Mouse (Mus musculus) cerebral cortex, adult 2 months (tissue): ENCODE data around the gene Fam20a.

Source experiments
- WGBS: fragments of 180-500 bp; shearing (Covaris S2); methylation state at CpG from one replicate; pipeline ENCODE4 v1.1.7; 2018; 5-methylcytosine and 5-hydroxymethylcytosine counted together

The Fam20a gene

GRCm38 (mm10) chr11:109721781-109722446 lies at the start of gene Fam20a:
Fam20a (minus strand) TSS chr11:109722279.
- WGBS: under 1% methylated on average over 31 of the region's 31 CpGs

GRCm38 (mm10) chr11:109771381-109771780 lies 49.3 kb upstream of the Fam20a start:
- 79% methylated on average over 1 of the region's 1 CpGs for WGBS

GRCm38 (mm10) chr11:109770185-109770584 lies 48.1 kb upstream of the Fam20a start:
- 77% methylated on average over 14 of the region's 14 CpGs for WGBS

DNA sequence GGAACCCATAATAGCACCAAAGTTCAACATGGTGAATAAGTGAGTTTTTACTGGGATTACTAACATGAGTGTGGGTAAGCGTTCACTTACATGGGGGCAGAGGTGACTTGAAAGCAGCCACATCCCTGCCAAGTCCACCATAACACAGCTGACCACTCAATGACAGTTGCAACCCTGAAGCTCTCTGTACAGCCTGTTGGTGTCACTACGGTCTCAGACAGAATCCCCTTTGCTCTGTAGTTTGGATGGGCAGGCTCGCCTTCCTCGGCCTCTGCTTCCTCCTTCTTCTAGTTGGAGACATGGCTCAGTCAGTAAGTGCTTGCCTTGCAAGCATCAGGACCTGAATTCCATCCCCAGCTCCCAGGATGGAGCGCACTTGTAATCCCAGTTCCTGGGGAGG lies 47.0 kb upstream of the Fam20a start:
- 81% methylated on average over 5 of the region's 5 CpGs for WGBS

DNA sequence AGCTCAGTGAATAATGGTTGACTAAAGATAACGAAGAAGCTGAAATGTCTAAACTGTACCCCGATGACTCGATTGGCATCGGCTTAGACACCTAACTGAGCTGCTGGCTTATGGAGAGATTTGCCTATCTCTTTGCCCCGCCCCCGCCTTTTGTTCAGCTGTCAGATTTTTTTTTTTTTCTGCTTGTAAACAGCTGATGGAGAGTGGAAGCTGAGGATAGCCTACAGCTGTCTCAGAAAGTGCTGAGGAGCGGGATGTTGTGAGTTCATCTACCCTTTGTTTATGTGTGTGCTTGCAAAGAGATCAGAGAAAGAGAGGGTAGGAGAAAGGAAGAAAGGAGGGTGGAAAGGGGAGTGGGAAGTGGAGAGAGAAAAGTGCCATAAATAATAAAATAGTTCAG lies 38.0 kb upstream of the Fam20a start:
- 88% methylated on average over 7 of the region's 7 CpGs for WGBS

- WGBS: 94% methylated on average over 2 of the region's 2 CpGs
These were observed 36.6 kb upstream of the Fam20a start for GRCm38 (mm10) chr11:109758616-109759215.

DNA sequence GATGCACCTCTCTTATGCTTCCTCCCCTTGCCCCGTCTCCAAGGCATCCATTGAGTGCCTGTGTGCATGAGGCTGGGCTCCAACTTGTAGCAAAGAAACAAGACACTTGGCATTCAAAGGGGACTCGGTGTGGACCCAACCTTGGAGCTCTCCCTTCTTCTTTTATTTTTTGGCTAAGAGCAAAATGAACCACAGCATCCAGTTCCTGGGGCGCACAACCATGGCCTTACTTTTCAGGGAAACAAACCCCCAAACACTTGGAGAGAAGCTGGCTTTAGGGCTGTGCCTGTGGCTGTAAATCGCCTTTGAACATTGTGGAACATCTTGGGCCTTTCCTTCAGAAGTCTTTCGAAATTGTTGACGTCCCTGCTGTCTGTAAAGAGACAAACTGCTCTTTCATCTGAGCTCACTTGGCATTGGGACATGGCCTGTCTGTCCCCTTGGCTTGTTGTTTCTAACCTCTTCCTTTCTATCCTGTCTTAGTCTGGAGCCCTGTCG lies 32.1 kb upstream of the Fam20a start:
- WGBS: 74% methylated on average over 7 of the region's 7 CpGs

DNA sequence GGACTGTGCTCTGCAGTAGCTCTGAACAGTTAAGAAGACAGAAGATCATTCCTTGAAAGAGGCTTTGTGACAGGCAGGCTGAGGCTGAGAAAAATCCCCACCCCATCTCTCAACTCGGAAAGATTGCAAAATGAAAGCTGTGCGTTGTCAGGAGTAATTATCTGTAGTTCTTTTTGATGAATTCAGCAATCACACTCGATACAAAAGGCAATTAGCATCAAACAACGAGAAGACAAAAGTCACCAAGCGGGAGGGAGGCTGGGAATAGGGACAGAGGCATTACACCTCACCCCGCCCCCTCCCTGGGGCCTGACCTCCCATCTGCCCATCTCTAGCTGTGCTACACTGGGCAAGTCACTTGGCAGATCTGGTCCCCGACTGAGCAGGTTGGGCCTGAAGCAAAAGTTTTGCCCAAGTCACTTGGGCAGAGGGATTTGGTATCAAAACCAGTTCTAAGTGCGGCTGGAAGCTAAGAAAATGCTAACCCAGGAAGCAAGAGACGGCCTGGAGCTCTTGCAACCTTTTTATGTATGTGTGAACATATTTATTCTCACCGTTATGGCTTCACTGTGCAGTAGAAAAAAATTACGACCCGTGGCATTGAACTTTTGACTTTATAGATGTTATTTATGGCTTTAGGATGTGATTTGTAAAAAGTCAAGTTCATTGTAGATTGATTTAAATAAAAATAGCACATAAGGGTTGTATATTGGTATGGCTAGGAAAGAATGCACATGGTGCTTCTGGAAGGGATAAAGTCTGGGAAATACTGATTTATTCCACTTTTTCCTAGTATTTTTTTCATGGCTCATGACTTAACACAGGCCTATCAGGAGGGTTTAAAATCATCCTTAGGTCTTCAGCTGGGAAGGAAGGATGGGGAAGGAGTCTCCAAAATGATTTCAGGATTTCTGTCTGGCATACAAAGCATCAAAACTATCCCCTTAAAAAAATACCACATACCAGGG lies 29.8 kb upstream of the Fam20a start:
- WGBS: 68% methylated on average over 12 of the region's 12 CpGs

DNA sequence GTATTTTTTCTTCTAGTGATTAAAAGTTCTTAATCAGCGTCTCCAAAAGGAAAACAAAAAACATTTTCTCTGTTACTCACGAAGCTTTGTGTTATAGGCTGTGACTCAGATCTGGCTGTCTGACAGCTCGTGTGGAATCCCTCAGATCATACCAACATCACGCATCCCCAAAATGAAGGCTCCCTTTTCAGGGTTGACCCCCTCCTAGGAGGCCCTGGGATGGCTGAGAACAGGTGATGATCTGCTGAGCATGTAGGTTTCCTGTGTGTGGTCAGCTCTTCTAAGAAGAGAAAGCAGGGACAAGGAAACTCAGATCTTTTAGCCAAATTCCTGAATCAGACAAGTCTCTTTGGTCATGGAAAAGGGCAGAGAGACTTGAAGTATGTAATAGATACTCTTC lies 23.1 kb upstream of the Fam20a start:
- WGBS: 71% methylated on average over 4 of the region's 4 CpGs

- WGBS: 86% methylated on average over 3 of the region's 3 CpGs
These were observed 15.9 kb upstream of the Fam20a start for GRCm38 (mm10) chr11:109737967-109738366.

GRCm38 (mm10) chr11:109736406-109736805 lies 14.3 kb upstream of the Fam20a start:
- 88% methylated on average over 3 of the region's 3 CpGs for WGBS

DNA sequence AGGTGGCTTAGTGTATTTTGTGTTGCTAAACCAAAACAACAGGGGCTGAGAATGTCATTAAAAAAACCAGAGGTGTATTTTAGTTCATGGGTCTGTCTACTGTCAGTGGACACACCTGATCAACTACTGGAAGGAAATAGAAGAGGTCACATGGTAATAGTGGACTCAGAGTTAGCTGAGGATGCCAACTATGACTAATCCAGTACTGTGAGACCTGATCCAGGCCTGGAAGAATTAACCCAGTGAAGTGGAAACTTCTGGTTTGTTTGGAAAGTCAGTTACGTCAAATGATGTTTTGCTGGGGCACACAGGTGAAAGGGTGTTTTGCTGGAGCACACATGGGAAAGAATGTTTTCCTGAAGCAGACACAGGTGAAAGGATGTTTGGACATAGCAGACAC lies 12.3 kb upstream of the Fam20a start:
- 93% methylated on average over 1 of the region's 1 CpGs for WGBS

- 85% methylated on average over 8 of the region's 8 CpGs for WGBS
These were observed 10.8 kb upstream of the Fam20a start for GRCm38 (mm10) chr11:109732726-109733438.

- WGBS: 76% methylated on average over 3 of the region's 3 CpGs
These were observed 6.3 kb upstream of the Fam20a start for GRCm38 (mm10) chr11:109728371-109728770.

DNA sequence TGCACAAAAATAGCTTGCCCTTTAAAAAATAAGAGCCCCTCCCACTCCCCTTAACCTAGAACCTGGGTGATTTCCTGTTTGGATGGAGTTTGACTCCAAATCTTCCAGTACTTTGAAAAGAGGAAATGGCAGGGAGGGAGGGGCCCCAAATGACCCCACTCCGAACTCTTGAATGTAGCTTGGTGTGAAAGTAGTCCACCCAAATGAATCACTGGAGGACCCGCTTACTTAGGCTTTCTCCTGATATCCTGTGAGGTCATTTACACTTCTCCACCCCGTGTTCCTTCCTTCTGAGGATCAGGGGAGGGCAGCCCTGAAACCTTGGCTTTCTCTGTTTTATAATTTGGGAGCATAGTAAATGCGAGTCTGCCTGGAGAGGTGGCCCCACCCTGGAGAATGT lies 632 bp upstream of the Fam20a start:
- WGBS: 62% methylated on average over 4 of the region's 4 CpGs

- 2% methylated on average over 40 of the region's 40 CpGs for WGBS
These were observed 729 bp downstream of the Fam20a start for GRCm38 (mm10) chr11:109721320-109721780.

- WGBS: 28% methylated on average over 12 of the region's 12 CpGs
These were observed 1.2 kb downstream of the Fam20a start for GRCm38 (mm10) chr11:109720809-109721319.

- 83% methylated on average over 3 of the region's 3 CpGs for WGBS
These were observed 2.7 kb downstream of the Fam20a start for GRCm38 (mm10) chr11:109719399-109719798.

DNA sequence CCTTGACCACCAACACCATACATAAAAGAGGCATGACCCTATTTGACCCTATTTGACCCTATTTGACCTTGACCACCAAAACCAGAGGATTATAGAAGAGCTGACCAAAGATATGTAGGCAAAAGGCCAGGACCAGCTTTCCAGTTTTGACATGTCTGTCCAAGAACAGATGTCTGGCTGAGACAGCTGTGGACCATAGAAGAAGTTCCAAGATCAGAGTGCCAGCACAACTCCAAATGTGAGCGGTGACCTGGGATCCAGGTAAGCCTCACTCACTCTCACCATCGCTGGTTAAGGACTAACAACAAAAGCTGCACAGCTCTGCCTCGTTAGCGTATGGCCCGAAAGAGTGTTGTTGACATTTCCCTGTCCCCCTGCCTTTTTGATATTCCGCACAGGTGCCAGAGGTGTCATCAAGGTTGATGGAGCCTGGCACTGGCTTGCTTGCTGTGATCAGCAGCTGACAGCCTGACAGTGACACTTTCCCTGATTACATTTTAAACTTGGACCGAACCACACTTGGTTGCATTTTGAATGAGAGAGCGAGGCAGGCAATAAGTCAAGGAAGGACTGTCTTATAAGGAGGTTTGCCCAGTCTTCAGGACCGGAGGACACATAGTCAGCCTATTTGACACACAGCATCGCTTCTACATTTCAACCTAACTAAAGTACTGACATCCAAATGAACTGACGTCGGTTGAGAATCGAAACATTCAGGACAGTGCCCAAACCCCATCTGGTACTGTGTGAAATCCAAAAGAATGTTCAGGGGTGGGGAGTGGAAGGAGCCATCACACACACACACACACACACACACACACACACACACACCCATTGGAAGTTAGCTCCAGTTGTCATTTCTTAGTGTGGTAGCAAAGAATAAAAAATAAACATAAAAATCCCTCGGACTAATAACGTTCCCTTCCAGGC lies 3.8 kb downstream of the Fam20a start:
- 52% methylated on average over 15 of the region's 15 CpGs for WGBS

DNA sequence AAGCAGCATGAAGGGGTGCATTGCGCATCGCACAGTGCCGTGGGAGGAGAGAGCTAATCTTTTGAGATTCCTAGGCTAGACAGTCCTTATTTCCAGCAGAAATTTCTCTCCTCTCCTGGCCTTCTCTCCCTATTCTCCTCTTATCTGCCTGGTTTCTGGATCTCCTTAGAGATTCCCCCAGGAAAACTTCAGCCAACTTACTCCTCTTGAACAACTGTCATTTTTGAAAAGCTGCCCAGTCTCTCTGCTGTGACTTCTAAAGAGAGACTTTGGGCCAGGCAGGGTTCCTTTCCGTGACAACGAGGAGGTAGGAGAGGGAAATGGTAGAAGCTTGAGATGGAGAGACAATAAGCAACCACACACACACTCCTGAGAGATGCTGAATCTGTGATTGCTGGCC lies 4.6 kb downstream of the Fam20a start:
- WGBS: 46% methylated on average over 5 of the region's 5 CpGs
